Mouse (Mus musculus): ENCODE data around the gene Rtl8b.

DNA sequence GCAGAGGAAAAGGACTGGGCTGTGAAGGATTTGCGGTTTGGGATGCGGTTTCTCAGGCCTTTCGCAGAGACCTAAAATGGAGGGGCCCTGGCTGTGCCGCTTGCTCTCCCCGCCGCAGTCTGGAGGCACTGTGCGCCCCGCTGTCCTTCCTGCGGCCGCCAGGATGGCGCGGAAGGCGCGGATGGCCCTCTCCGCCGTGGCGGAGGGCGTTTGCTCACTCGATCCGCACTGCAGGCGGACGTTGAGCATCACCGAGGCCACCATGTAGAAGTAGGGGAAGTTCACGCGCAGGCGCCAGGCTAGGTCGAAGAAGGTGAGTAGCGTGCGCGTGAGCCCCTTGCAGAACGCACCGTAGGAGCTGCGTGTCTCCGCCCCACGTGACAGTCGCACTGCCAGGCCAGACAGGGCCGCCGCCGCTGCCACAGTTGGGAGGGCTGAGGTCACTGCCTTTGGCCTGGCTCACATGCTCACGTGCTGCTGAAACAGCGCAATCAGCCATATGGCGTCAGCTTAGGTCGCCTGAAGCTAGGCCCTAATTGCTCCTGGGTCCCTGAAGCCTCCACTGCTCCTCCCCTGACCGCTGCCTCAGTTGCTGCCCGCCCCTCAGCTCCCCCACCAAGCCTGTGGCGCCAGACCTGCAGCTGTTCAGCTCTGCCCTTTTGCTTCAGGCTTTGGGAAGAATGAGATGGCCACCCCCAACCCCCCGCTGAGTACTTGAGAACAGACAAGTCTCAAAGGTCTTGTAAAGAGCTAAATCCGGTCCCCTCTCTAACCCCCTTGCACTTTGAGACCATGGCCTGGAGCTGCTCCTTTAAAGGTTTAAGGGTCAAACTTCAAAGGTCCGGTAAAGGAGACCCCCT, 46.3 kb upstream of the Rtl8b start:
- no peak for TF ChIP-seq GATA1 (IDR thresholded peaks at IDR 0.05; ENCODE audit: borderline replicate concordance, low read length)
- no peak for TF ChIP-seq FLI1 (IDR thresholded peaks at IDR 0.05; ENCODE audit: low read length)
